Mouse (Mus musculus) limb, embryonic 13.5 days (tissue): ENCODE data around the gene Tcaf1. TPM values are rescaled to one million over a fixed set of nuclear protein-coding genes. Genes with fewer than 3 reads are reported as not detected.

ENCODE experiments used
- ATAC-seq: fragments of 200-750 bp; cut with Nextera tagmentation; 2 replicates; pipeline ENCODE4 v1.8.0; 2017; ENCODE audit warnings: low read depth, moderate number of reproducible peaks, moderate TSS enrichment; ENCODE audit not compliant: low FRiP score
- H3K27ac ChIP-seq: fragments of 300-500 bp; sonication (generic); 2 replicates; pipeline ENCODE4 v1.5.1; 2015; ENCODE audit warnings: inconsistent platforms, mild to moderate bottlenecking, moderate library complexity
- H3K27me3 ChIP-seq: fragments of 300-500 bp; sonication (generic); 2 replicates; pipeline ENCODE4 v1.6.1; 2015; ENCODE audit warnings: mild to moderate bottlenecking, inconsistent platforms
- H3K36me3 ChIP-seq: fragments of 300-500 bp; sonication (generic); 2 replicates; pipeline ENCODE4 v1.6.1; 2015; ENCODE audit warnings: inconsistent platforms, mild to moderate bottlenecking, moderate library complexity
- H3K4me1 ChIP-seq: fragments of 300-500 bp; sonication (generic); 2 replicates; pipeline ENCODE4 v1.6.1; 2015; ENCODE audit warnings: inconsistent platforms
- H3K4me2 ChIP-seq: fragments of 300-500 bp; sonication (generic); replicated peaks from 2 replicates; pipeline ENCODE4 v1.6.1; 2015; ENCODE audit warnings: inconsistent platforms, mild to moderate bottlenecking, moderate library complexity
- H3K4me3 ChIP-seq: fragments of 300-500 bp; sonication (generic); 2 replicates; pipeline ENCODE4 v1.5.1; 2015; ENCODE audit warnings: moderate library complexity, mild to moderate bottlenecking, inconsistent platforms
- H3K9ac ChIP-seq: fragments of 300-500 bp; sonication (generic); 2 replicates; pipeline ENCODE4 v1.6.1; 2015; ENCODE audit warnings: mild to moderate bottlenecking, inconsistent platforms
- H3K9me3 ChIP-seq: fragments of 300-500 bp; sonication (generic); 2 replicates; pipeline ENCODE4 v1.6.1; 2016; ENCODE audit warnings: inconsistent platforms
- WGBS: fragments of 180-500 bp; shearing (Covaris S2); methylation state at CpG from one replicate; pipeline ENCODE4 v1.1.7; 2015; 5-methylcytosine and 5-hydroxymethylcytosine counted together
- polyA plus RNA-seq: library from polyadenylated mRNA; unstranded; fragments of >200 nt; fragmentation: Nextera tagmentation; extraction: Ambion mirVana; gene quantifications from 2 replicates; pipeline ENCODE4 v1.2.1, GENCODE M21; 2015

The Tcaf1 gene
- polyA plus RNA-seq: 88.2 and 93.1 TPM in 2 replicates

- Histone ChIP-seq H3K27ac (peak within 1 kb of the TSS; percentile 86), H3K4me2 (peak within 1 kb of the TSS; percentile 74), H3K36me3 (0 out of 2 replicates have a peak, but pooled peaks cover 3% of the 10 kb centered on the region), H3K4me3 (peak within 1 kb of the TSS; percentile 79), H3K4me1 (peaks cover 10% of the 10 kb centered on the region), H3K27me3 (no peaks in the 10 kb centered on the region), H3K9ac (peak within 1 kb of the TSS; percentile 89), H3K9me3 (no peaks in the 10 kb centered on the region)
- peak; percentile 100 for ATAC-seq
- under 1% methylated on average over 28 of the region's 28 CpGs for WGBS
Observed at GRCm38 (mm10) chr6:42709291-42710211, at the start of gene Tcaf1. Tcaf1 (minus strand) TSS chr6:42710088.

DNA sequence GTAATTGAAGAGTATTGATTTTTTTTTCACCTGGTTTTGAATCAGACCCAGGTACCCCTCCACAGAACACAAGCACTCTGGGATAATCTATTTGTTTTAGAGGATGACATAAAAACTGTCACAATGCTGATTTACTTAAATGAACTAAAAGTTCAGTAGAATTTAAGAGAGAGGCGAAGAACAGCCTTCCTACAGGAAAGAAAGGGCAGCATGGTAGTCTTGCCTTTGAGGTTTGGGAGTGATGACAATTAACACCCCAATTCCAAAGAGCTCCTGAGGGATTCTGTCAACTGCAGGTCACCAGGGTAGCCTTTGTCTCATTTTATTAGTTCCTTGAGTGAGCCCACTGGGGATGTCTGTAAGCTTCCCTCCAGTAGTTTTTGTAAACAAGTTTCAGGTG lies 46.2 kb upstream of the Tcaf1 start, which contains the start of gene Olfr38:
TSS of gene Olfr38 (plus strand) at position 301 of the 400 bp plus-strand sequence.
- H3K4me1 ChIP-seq: no peaks in the 10 kb centered on the region
- H3K4me3 ChIP-seq: no peak within 1 kb of the TSS
- no peaks in the 10 kb centered on the region for H3K27me3 ChIP-seq
- no peak within 1 kb of the TSS for H3K4me2 ChIP-seq
- ATAC-seq: no peak
- H3K9me3 ChIP-seq: no peaks in the 10 kb centered on the region
- WGBS: 55% methylated on average over 1 of the region's 1 CpGs
- H3K9ac ChIP-seq: no peak within 1 kb of the TSS
- H3K36me3 ChIP-seq: no peaks in the 10 kb centered on the region
- H3K27ac ChIP-seq: no peak within 1 kb of the TSS

GRCm38 (mm10) chr6:42747846-42748245 lies 38.0 kb upstream of the Tcaf1 start:
- H3K36me3 ChIP-seq: no peaks in the 10 kb centered on the region
- ATAC-seq: no peak
- no peak overlapping the region for H3K27ac ChIP-seq
- H3K4me3 ChIP-seq: no peak overlapping the region
- H3K27me3 ChIP-seq: no peaks in the 10 kb centered on the region
- H3K9me3 ChIP-seq: no peaks in the 10 kb centered on the region
- H3K4me2 ChIP-seq: no peak overlapping the region
- H3K9ac ChIP-seq: no peak overlapping the region
- H3K4me1 ChIP-seq: no peaks in the 10 kb centered on the region

GRCm38 (mm10) chr6:42742303-42742702 lies 32.4 kb upstream of the Tcaf1 start:
- Histone ChIP-seq H3K4me1 (no peaks in the 10 kb centered on the region), H3K27ac (no peak overlapping the region), H3K27me3 (no peaks in the 10 kb centered on the region), H3K9ac (no peak overlapping the region), H3K4me3 (no peak overlapping the region), H3K9me3 (no peaks in the 10 kb centered on the region), H3K36me3 (no peaks in the 10 kb centered on the region), H3K4me2 (no peak overlapping the region)
- ATAC-seq: no peak
- WGBS: 81% methylated on average over 5 of the region's 5 CpGs

DNA sequence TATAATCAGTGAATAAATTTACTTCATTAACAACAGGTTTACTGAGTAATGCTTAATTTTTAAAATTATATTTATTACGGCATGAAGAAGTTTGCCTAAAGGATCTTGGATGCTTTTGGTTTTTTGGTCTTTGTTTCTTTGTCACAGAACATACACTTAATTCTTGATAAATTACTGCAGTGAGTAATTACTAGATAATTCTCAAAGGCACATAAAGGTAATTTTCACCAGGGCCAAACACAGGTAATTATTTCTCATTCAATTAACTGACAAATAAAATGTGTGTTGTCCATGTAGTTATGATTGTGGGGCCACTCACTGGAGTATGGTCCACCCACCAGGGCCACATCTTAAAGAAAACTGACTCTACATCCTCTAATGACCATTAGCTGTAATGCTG lies 29.2 kb upstream of the Tcaf1 start, which contains the start of gene Olfr453:
TSS of gene Olfr453 (plus strand) at position 301 of the 400 bp plus-strand sequence.
- Histone ChIP-seq H3K4me2 (no peak within 1 kb of the TSS), H3K36me3 (no peaks in the 10 kb centered on the region), H3K9ac (no peak within 1 kb of the TSS), H3K4me3 (no peak within 1 kb of the TSS), H3K4me1 (no peaks in the 10 kb centered on the region), H3K9me3 (no peaks in the 10 kb centered on the region), H3K27me3 (no peaks in the 10 kb centered on the region), H3K27ac (no peak within 1 kb of the TSS)
- ATAC-seq: no peak
- WGBS: 98% methylated on average over 1 of the region's 1 CpGs

DNA sequence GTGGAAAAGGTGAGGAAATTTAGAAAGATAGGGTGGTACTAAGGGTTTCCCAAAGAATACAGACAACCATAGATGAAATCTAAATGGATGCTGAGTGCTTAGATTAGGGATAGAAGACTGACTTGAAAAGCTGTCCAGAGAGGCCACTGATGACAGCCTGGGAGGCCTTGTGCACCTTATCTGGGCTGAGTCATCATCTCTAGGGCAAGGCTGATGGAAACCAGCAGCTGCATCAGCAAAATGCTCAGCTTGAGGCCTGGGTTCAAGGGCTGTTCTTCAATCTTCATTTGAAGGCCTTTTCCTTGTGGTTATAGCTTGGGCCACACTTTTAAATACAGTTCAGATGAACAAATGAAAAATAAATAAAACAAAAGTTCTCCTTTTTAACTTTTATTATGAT lies 8.1 kb upstream of the Tcaf1 start:
- Histone ChIP-seq H3K4me3 (no peak overlapping the region), H3K9ac (no peak overlapping the region), H3K36me3 (no peaks in the 10 kb centered on the region), H3K9me3 (no peaks in the 10 kb centered on the region), H3K4me2 (no peak overlapping the region), H3K4me1 (no peaks in the 10 kb centered on the region), H3K27me3 (no peaks in the 10 kb centered on the region), H3K27ac (no peak overlapping the region)
- ATAC-seq: no peak

GRCm38 (mm10) chr6:42714668-42715067 lies 4.8 kb upstream of the Tcaf1 start:
- Histone ChIP-seq H3K9ac (no peak overlapping the region), H3K36me3 (no peaks in the 10 kb centered on the region), H3K4me3 (no peak overlapping the region), H3K4me1 (no peaks in the 10 kb centered on the region), H3K9me3 (no peaks in the 10 kb centered on the region), H3K27ac (no peak overlapping the region), H3K27me3 (no peaks in the 10 kb centered on the region), H3K4me2 (no peak overlapping the region)
- ATAC-seq: no peak
- 78% methylated on average over 8 of the region's 8 CpGs for WGBS

GRCm38 (mm10) chr6:42692517-42693190 lies 17.2 kb downstream of the Tcaf1 start:
- WGBS: 0% methylated on average over 32 of the region's 32 CpGs
- Histone ChIP-seq H3K4me1 (peaks cover 8% of the 10 kb centered on the region), H3K9ac (peak overlapping the region; percentile 87), H3K4me2 (peak overlapping the region; percentile 84), H3K9me3 (no peaks in the 10 kb centered on the region), H3K36me3 (peaks cover 14% of the 10 kb centered on the region), H3K27ac (peak overlapping the region; percentile 95), H3K4me3 (peak overlapping the region; percentile 80), H3K27me3 (no peaks in the 10 kb centered on the region)
- peak; percentile 94 for ATAC-seq

DNA sequence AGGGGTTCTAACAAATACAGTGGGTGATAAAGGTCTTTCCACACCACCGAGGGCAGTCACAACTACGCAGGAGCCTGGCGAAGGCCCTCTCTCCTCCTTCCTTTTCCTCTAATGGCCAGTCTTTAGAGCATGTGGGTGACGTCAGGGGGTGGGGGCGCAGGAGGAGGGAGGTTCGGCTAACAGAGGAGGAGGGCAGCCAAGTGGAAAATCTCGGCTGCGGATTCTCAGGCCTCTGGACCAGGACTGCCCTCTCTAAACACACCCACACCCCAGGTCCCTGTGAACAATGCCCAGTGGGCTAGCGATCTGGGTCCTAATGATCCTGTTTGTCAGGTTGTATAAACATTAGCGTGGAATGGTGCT lies 17.8 kb downstream of the Tcaf1 start:
- Histone ChIP-seq H3K4me3 (peak overlapping the region; percentile 80), H3K9me3 (no peaks in the 10 kb centered on the region), H3K36me3 (peaks cover 19% of the 10 kb centered on the region), H3K27ac (peak overlapping the region; percentile 95), H3K4me2 (peak overlapping the region; percentile 84), H3K27me3 (no peaks in the 10 kb centered on the region), H3K4me1 (peaks cover 8% of the 10 kb centered on the region), H3K9ac (peak overlapping the region; percentile 87)
- WGBS: 0% methylated on average over 9 of the region's 10 CpGs
- ATAC-seq: peak; percentile 88

GRCm38 (mm10) chr6:42689761-42690160 lies 20.1 kb downstream of the Tcaf1 start:
- no peak for ATAC-seq
- Histone ChIP-seq H3K4me3 (no peak overlapping the region), H3K9ac (no peak overlapping the region)

DNA sequence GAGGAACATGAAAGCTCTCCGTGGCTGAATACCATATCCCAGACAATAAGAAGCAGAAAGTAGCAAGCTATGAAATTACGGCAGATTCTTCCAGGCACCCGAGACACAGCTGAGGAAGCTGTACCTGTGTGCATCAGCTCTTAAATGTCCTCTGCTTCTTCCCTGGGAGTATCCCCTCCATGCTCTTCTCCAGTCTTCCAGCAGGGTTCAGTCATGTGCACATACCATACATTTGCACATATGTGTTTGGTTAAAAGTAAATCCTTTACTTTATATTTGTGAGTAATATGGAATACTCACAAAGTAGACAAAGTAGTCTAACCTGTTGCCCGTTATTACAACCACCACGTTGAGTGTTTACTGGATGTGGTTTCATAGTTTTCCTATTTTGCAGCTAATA lies 22.0 kb downstream of the Tcaf1 start:
- no peak for ATAC-seq
- Histone ChIP-seq H3K4me2 (no peak overlapping the region), H3K36me3 (peaks cover 51% of the 10 kb centered on the region), H3K4me3 (no peak overlapping the region), H3K4me1 (peaks cover 8% of the 10 kb centered on the region), H3K9ac (no peak overlapping the region), H3K27me3 (no peaks in the 10 kb centered on the region), H3K9me3 (no peaks in the 10 kb centered on the region), H3K27ac (no peak overlapping the region)
- WGBS: 76% methylated on average over 5 of the region's 5 CpGs

More at GRCm38 (mm10) chr6:42689761-42690160, 20.1 kb downstream of the Tcaf1 start:
- H3K4me1 ChIP-seq: peaks cover 8% of the 10 kb centered on the region
- H3K36me3 ChIP-seq: peaks cover 41% of the 10 kb centered on the region
- no peak overlapping the region for H3K4me2 ChIP-seq
- H3K9me3 ChIP-seq: no peaks in the 10 kb centered on the region
- H3K27ac ChIP-seq: no peak overlapping the region
- H3K27me3 ChIP-seq: no peaks in the 10 kb centered on the region

GRCm38 (mm10) chr6:42680077-42680476 lies 29.8 kb downstream of the Tcaf1 start:
- no peak overlapping the region for H3K27ac ChIP-seq
- H3K9ac ChIP-seq: no peak overlapping the region
- no peaks in the 10 kb centered on the region for H3K27me3 ChIP-seq
- peaks cover 68% of the 10 kb centered on the region for H3K36me3 ChIP-seq
- no peak overlapping the region for H3K4me3 ChIP-seq
- WGBS: 84% methylated on average over 7 of the region's 7 CpGs
- H3K9me3 ChIP-seq: no peaks in the 10 kb centered on the region
- ATAC-seq: no peak
- no peak overlapping the region for H3K4me2 ChIP-seq
- H3K4me1 ChIP-seq: no peaks in the 10 kb centered on the region
